Mouse (Mus musculus): ENCODE results near the gene Morn5. TPM values are rescaled to one million over a fixed set of nuclear protein-coding genes. Genes with fewer than 3 reads are reported as not detected.

The Morn5 gene
- total and polyA plus RNA-seq, 3 experiments = 0.81 to 1.3 TPM; not detected in 1

- Histone ChIP-seq H3K4me1 (ENCODE audit: control insufficient read depth in 1 of 2, insufficient read depth in 2 of 2, low read length in 2 of 2) (no peaks in the 10 kb centered on the region), H3K9me3 (replicated peaks; ENCODE audit: insufficient read depth, low read length) (no peaks in the 10 kb centered on the region), H3K27me3 (ENCODE audit: control insufficient read depth in 1 of 2, insufficient read depth in 2 of 2, low read length in 2 of 2) (no peaks in the 10 kb centered on the region; a peak in 2 of 4 replicates), H3K4me3 (ENCODE audit: control insufficient read depth in 1 of 2, insufficient read depth in 1 of 2, low read depth in 2 of 2, low read length in 2 of 2) (no peak overlapping the region), H3K36me3 (ENCODE audit: control insufficient read depth in 1 of 2, insufficient read depth in 2 of 2, low read length in 2 of 2) (no peaks in the 10 kb centered on the region), H3K9ac (ENCODE audit: control insufficient read depth, low read depth, low read length, poor library complexity, severe bottlenecking) (no peak overlapping the region), H3K27ac (ENCODE audit: control insufficient read depth, low read depth, low read length) (no peak overlapping the region), H3K79me2 (ENCODE audit: control insufficient read depth, insufficient read depth, low read length, poor library complexity) (no peaks in the 10 kb centered on the region)
- no peak for DNase-seq (ENCODE audit: low read depth, low spot score)
- TF ChIP-seq MYC (IDR thresholded peaks at IDR 0.05; ENCODE audit: low read depth, low read length) = no peak
- no peak for TF ChIP-seq RCOR1 (IDR thresholded peaks at IDR 0.05; ENCODE audit: low read depth, low read length)
- TF ChIP-seq JUND (IDR thresholded peaks at IDR 0.05; ENCODE audit: low read depth, low read length) = no peak
- no peak for TF ChIP-seq POLR2A (IDR thresholded peaks at IDR 0.05; ENCODE audit: control insufficient read depth in 1 of 2, insufficient read depth in 1 of 2, low read depth in 1 of 2, low read length in 2 of 2, poor library complexity in 1 of 2)
- TF ChIP-seq MEF2A (IDR thresholded peaks at IDR 0.05; ENCODE audit: extremely low read depth, insufficient replicate concordance, low read depth, low read length, poor library complexity, severe bottlenecking) = no peak
- TF ChIP-seq TCF12 (IDR thresholded peaks at IDR 0.05; ENCODE audit: low read depth, low read length) = no peak
- TF ChIP-seq GABPA (IDR thresholded peaks at IDR 0.05; ENCODE audit: low read depth, low read length) = no peak
- no peak for TF ChIP-seq KAT2A (conservative IDR thresholded peaks at IDR 0.05; ENCODE audit: low read depth, low read length)
- TF ChIP-seq USF1 (IDR thresholded peaks at IDR 0.05; ENCODE audit: low read depth, low read length) = no peak
- TF ChIP-seq EP300 (IDR thresholded peaks at IDR 0.05; ENCODE audit: low read depth in 1 of 2, low read length in 2 of 2) = no peak
- TF ChIP-seq CHD1 (IDR thresholded peaks at IDR 0.05; ENCODE audit: low read depth, low read length) = no peak
- TF ChIP-seq ZC3H11A (IDR thresholded peaks at IDR 0.05; ENCODE audit: low read depth, low read length) = no peak
- TF ChIP-seq ZMIZ1 (IDR thresholded peaks at IDR 0.05; ENCODE audit: low read depth, low read length) = no peak
- TF ChIP-seq SIN3A (IDR thresholded peaks at IDR 0.05; ENCODE audit: low read length) = no peak
- no peak for TF ChIP-seq BHLHE40 (IDR thresholded peaks at IDR 0.05; ENCODE audit: borderline replicate concordance, low read depth, low read length)
- no peak for TF ChIP-seq NELFE (IDR thresholded peaks at IDR 0.05; ENCODE audit: low read depth, low read length)
Observed at GRCm38 (mm10) chr2:36002188-36002587, 47.1 kb upstream of the Morn5 start.

- no peaks in the 10 kb centered on the region for H3K4me1 ChIP-seq (ENCODE audit: control insufficient read depth in 1 of 2, insufficient read depth in 2 of 2, low read length in 2 of 2)
- H3K79me2 ChIP-seq (ENCODE audit: control insufficient read depth, insufficient read depth, low read length, poor library complexity) = no peaks in the 10 kb centered on the region
- H3K27me3 ChIP-seq (ENCODE audit: control insufficient read depth in 1 of 2, insufficient read depth in 2 of 2, low read length in 2 of 2) = no peaks in the 10 kb centered on the region
- H3K27ac ChIP-seq (ENCODE audit: control insufficient read depth, low read depth, low read length) = no peak overlapping the region
- no peak overlapping the region for H3K9ac ChIP-seq (ENCODE audit: control insufficient read depth, low read depth, low read length, poor library complexity, severe bottlenecking)
- H3K4me3 ChIP-seq (ENCODE audit: control insufficient read depth in 1 of 2, insufficient read depth in 1 of 2, low read depth in 2 of 2, low read length in 2 of 2) = no peak overlapping the region
- no peaks in the 10 kb centered on the region for H3K9me3 ChIP-seq (replicated peaks; ENCODE audit: insufficient read depth, low read length)
- peak; percentile 59 for DNase-seq (ENCODE audit: low read depth, low spot score)
- TF ChIP-seq RAD21 (IDR thresholded peaks at IDR 0.05; ENCODE audit: low read depth, low read length) = peak; percentile 73
- no peak for TF ChIP-seq NRF1 (IDR thresholded peaks at IDR 0.05; ENCODE audit: insufficient read depth, low read depth, low read length, poor library complexity, severe bottlenecking)
- TF ChIP-seq POLR2AphosphoS2 (IDR thresholded peaks at IDR 0.05; ENCODE audit: low read length) = no peak
- no peak for TF ChIP-seq ELF1 (IDR thresholded peaks at IDR 0.05; ENCODE audit: low read depth, low read length)
- TF ChIP-seq KAT2A (conservative IDR thresholded peaks at IDR 0.05; ENCODE audit: low read depth, low read length) = no peak
- TF ChIP-seq ZC3H11A (IDR thresholded peaks at IDR 0.05; ENCODE audit: low read depth, low read length) = peak; percentile 52
- no peak for TF ChIP-seq MYC (IDR thresholded peaks at IDR 0.05; ENCODE audit: low read depth, low read length)
- TF ChIP-seq CTCF (IDR thresholded peaks at IDR 0.05 in 2 of 3, conservative IDR thresholded peaks at IDR 0.05 in 1 of 3; ENCODE audit: control insufficient read depth in 1 of 3, insufficient read depth in 1 of 3, low read depth in 2 of 3, low read length in 3 of 3, poor library complexity in 1 of 3, severe bottlenecking in 1 of 3) = peak; percentile 79 to 97 (median 87)
- TF ChIP-seq SMC3 (IDR thresholded peaks at IDR 0.05; ENCODE audit: low read depth, low read length) = peak; percentile 79
- no peaks in the 10 kb centered on the region for H3K36me3 ChIP-seq (ENCODE audit: control insufficient read depth in 1 of 2, insufficient read depth in 2 of 2, low read length in 2 of 2)
Observed at GRCm38 (mm10) chr2:36008071-36008470, 41.2 kb upstream of the Morn5 start.
